Mouse (Mus musculus) stomach, postnatal 0 days (tissue): Measurements from ENCODE around the gene Erbb4. TPM values are rescaled to one million over a fixed set of nuclear protein-coding genes. Genes with fewer than 3 reads are reported as not detected.

ENCODE experiments used
- ATAC-seq: fragments of 200-750 bp; cut with Nextera tagmentation; 2 replicates; pipeline ENCODE4 v1.8.0; 2017; ENCODE audit not compliant: low FRiP score, low TSS enrichment
- DNase-seq: peaks from one replicate; pipeline ENCODE4 v3.0.0-alpha.2; 2016; ENCODE audit warnings: low spot score
- H3K27ac ChIP-seq: fragments of 300-500 bp; sonication (generic); replicated peaks from 2 replicates; pipeline ENCODE4 v1.5.1; 2014; ENCODE audit warnings: mild to moderate bottlenecking, control low read depth
- H3K27me3 ChIP-seq: fragments of 300-500 bp; sonication (generic); 2 replicates; pipeline ENCODE4 v1.6.1; 2014; ENCODE audit warnings: low read length; ENCODE audit not compliant: control insufficient read depth, insufficient read depth
- H3K36me3 ChIP-seq: fragments of 300-500 bp; sonication (generic); 2 replicates; pipeline ENCODE4 v1.6.1; 2014; ENCODE audit warnings: low read length, mixed read lengths; ENCODE audit not compliant: control insufficient read depth, insufficient read depth
- H3K4me1 ChIP-seq: fragments of 300-500 bp; sonication (generic); replicated peaks from 2 replicates; pipeline ENCODE4 v1.6.1; 2014; ENCODE audit warnings: antibody characterized with exemption; ENCODE audit not compliant: control insufficient read depth, insufficient read depth
- H3K4me2 ChIP-seq: fragments of 300-500 bp; sonication (generic); replicated peaks from 2 replicates; pipeline ENCODE4 v1.6.1; 2014; ENCODE audit warnings: low read depth, mild to moderate bottlenecking, control low read depth, moderate library complexity
- H3K4me3 ChIP-seq: fragments of 300-500 bp; sonication (generic); 2 replicates; pipeline ENCODE4 v1.5.1; 2014; ENCODE audit warnings: low read depth, low read length, control low read depth
- H3K9ac ChIP-seq: fragments of 300-500 bp; sonication (generic); 2 replicates; pipeline ENCODE4 v1.6.1; 2014; ENCODE audit warnings: mild to moderate bottlenecking, low read length, control low read depth, mixed read lengths
- H3K9me3 ChIP-seq: fragments of 300-500 bp; sonication (generic); 2 replicates; pipeline ENCODE4 v1.6.1; 2016; ENCODE audit warnings: low read length; ENCODE audit not compliant: control insufficient read depth
- CTCF ChIP-seq: IDR thresholded peaks from 2 replicates; pipeline ENCODE4 v1.5.1; 2016; ENCODE audit warnings: antibody characterized with exemption, low read depth, mild to moderate bottlenecking, moderate library complexity
- EP300 ChIP-seq: optimal IDR thresholded peaks from 2 replicates; pipeline ENCODE3; 2016; ENCODE audit warnings: antibody characterized with exemption
- WGBS: fragments of 180-500 bp; shearing (Covaris S2); extraction: QIAGEN DNeasy Blood & Tissue Kit; methylation state at CpG from one replicate; pipeline ENCODE4 v1.1.7; 2014; 5-methylcytosine and 5-hydroxymethylcytosine counted together
- polyA plus RNA-seq: library from polyadenylated mRNA; unstranded; fragments of >200 nt; fragmentation: Nextera tagmentation; extraction: Ambion mirVana; gene quantifications from 2 replicates; pipeline ENCODE4 v1.2.1, GENCODE M21; 2015

Gene Erbb4
- polyA plus RNA-seq, 1 experiment from 2014 or later = not detected

DNA sequence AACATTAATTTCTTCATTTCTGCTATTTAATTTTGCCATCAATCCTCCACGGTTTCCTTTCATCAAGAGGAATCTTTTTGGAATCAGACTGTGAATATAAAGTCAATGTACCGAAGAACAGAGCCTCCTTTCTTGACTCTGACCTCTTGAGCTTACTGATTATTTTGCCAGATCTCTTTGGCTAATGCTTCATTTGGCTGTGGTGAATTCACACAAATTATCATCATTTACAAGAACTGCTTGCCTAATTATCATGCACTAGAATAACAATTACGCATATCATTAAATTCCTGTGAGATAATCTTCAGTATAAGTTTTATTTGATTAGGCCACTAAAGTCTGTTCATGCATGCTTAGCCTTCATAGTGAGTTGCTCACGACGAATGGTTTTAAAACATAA, 345.4 kb downstream of the Erbb4 start:
- H3K4me3 ChIP-seq = no peak overlapping the region
- H3K9me3 ChIP-seq = no peaks in the 10 kb centered on the region
- no peak overlapping the region for H3K4me2 ChIP-seq
- no peak overlapping the region for H3K27ac ChIP-seq
- H3K36me3 ChIP-seq = no peaks in the 10 kb centered on the region
- TF ChIP-seq EP300 = no peak
- TF ChIP-seq CTCF = no peak
- no peak for ATAC-seq
- H3K9ac ChIP-seq = no peak overlapping the region
- no peaks in the 10 kb centered on the region for H3K27me3 ChIP-seq
- WGBS = 88% methylated on average over 5 of the region's 5 CpGs
- DNase-seq = no peak
- no peaks in the 10 kb centered on the region for H3K4me1 ChIP-seq

DNA sequence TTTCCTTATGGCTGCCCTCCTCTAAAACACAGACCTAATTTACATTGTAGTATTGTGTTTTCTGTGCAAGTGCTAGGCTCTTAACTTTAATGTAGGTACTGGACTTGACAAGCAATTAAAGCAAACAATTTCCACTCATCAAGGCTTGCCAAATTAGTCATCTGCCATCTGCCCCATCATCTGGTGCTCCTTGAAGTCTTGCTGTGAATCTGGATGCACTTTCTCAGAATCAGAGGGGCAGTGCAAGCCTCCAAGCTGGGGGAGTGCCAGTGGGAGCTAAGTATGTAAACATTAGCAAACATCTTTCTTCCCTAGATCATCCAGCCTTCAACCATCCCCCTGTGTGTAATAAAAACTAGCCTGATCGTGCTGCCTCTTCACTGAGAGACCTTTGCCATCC, 358.9 kb downstream of the Erbb4 start:
- H3K27me3 ChIP-seq = no peaks in the 10 kb centered on the region
- no peak overlapping the region for H3K9ac ChIP-seq
- H3K4me1 ChIP-seq = no peaks in the 10 kb centered on the region
- H3K36me3 ChIP-seq = no peaks in the 10 kb centered on the region
- no peak for ATAC-seq
- no peak overlapping the region for H3K4me2 ChIP-seq
- no peak for TF ChIP-seq EP300
- TF ChIP-seq CTCF = no peak
- no peak overlapping the region for H3K4me3 ChIP-seq
- no peak for DNase-seq
- 27% methylated on average over 1 of the region's 1 CpGs for WGBS
- H3K27ac ChIP-seq = no peak overlapping the region
- no peaks in the 10 kb centered on the region for H3K9me3 ChIP-seq

DNA sequence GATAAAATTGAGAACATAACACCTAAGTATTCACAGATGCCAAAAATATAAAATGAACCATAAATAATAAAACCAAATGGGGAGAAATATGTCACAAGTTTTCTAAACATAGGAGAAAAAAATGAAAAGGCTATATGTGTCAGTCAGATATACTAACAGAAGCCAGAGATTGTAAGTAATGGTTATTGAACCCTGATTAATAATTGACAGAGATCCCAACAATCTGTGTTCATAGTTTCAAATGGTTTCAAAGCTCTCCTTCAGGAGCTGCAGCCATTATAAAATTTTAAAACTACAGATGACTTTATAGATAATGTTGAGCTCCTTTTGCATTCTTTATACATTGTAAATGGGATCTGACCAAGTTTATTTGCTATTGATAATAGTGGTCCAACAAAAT, 426.4 kb downstream of the Erbb4 start:
- H3K27me3 ChIP-seq = no peaks in the 10 kb centered on the region
- DNase-seq (no peak), ATAC-seq (no peak)
- H3K9me3 ChIP-seq = no peaks in the 10 kb centered on the region
- no peak overlapping the region for H3K9ac ChIP-seq
- H3K36me3 ChIP-seq = no peaks in the 10 kb centered on the region
- H3K4me2 ChIP-seq = no peak overlapping the region
- H3K4me1 ChIP-seq = no peaks in the 10 kb centered on the region
- TF ChIP-seq CTCF (no peak), EP300 (no peak)
- no peak overlapping the region for H3K27ac ChIP-seq
- no peak overlapping the region for H3K4me3 ChIP-seq

DNA sequence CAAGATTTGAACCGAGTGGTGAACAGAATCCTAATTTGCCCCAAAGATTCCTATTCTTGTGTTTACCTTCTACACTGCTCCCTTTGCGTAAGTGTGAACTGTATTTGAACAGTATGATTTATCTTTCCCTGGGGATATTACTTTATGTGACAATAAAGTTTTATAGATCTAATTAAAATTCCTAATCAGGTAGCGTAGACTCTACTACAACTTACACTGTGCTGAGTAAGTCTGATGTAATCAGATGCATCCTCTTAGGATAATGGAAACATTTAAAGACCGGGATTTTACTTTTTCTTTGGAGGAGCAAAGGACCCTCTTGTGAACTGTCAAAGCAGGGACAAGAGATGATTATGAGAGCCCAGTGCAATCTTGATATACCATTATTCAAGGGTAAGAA, 433.2 kb downstream of the Erbb4 start:
- Histone ChIP-seq H3K4me1 (no peaks in the 10 kb centered on the region), H3K36me3 (no peaks in the 10 kb centered on the region), H3K9ac (no peak overlapping the region), H3K4me2 (no peak overlapping the region), H3K4me3 (no peak overlapping the region), H3K27ac (no peak overlapping the region), H3K27me3 (no peaks in the 10 kb centered on the region), H3K9me3 (no peaks in the 10 kb centered on the region)
- 82% methylated on average over 4 of the region's 4 CpGs for whole genome bisulfite sequencing
- ATAC-seq (no peak), DNase-seq (no peak)
- no peak for TF ChIP-seq CTCF
- no peak for TF ChIP-seq EP300

DNA sequence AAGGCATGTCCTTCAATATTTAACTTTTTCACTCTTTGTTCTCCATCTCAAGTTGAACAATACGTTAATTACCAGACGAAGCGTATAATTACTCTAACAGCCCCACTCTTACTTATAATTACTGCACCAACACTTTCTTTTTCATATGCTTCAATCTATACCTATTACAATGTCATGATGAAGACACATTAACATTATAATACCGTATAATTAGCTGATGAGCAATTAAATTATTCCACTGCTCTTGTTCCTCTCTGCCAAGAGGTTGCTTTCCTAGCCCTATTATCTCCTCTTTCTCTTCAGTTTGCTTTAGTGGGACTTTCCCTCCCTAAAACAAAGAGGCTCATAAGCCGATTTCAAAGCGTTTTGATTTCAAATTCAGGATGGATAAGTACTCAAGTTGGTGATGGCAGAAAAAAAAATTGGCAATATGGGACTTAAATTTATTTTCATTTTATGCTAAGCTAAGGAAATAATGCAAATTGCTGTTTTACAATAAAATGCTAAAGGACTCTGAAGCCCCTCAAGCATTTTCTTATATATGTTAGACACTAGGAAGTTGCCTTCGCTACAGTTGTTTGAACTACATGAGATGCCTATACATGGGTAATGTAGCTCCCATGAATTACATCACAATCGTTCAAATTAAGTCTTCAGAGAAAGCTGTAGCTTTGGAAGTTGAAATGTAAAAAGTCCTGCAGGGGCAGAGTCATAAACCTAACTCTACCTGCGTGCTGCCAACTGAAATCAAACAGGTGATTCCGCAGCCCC, 440.8 kb downstream of the Erbb4 start:
- H3K9me3 ChIP-seq = no peaks in the 10 kb centered on the region
- 88% methylated on average over 10 of the region's 10 CpGs for WGBS
- no peak overlapping the region for H3K4me2 ChIP-seq
- no peak overlapping the region for H3K4me3 ChIP-seq
- DNase-seq (no peak), ATAC-seq (no peak)
- H3K4me1 ChIP-seq = no peaks in the 10 kb centered on the region
- TF ChIP-seq CTCF (no peak), EP300 (no peak)
- H3K9ac ChIP-seq = no peak overlapping the region
- no peaks in the 10 kb centered on the region for H3K27me3 ChIP-seq
- no peaks in the 10 kb centered on the region for H3K36me3 ChIP-seq
- H3K27ac ChIP-seq = no peak overlapping the region

DNA sequence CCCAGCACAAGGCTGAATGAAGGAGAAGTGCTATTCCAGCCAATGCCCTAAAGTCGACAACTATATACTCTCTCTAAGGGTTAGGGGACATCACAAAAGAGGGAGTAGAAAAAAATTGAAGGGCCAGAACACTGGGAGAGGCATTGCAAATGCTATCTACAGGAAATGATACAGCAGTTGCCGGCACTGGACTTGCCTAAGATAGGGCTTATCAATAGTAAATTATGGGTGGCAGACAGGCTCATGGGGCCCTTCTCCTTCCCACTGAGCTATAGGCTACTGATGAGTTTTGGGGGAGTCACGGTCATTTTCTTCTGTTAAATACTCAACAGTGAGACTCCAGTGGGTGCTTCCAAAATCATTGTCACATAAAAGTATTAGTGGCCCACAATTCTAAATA, 517.4 kb downstream of the Erbb4 start:
- ATAC-seq (no peak), DNase-seq (no peak)
- TF ChIP-seq CTCF (no peak), EP300 (no peak)
- Histone ChIP-seq H3K27ac (no peak overlapping the region), H3K4me3 (no peak overlapping the region), H3K36me3 (no peaks in the 10 kb centered on the region), H3K4me1 (no peaks in the 10 kb centered on the region), H3K9me3 (no peaks in the 10 kb centered on the region), H3K27me3 (no peaks in the 10 kb centered on the region), H3K4me2 (no peak overlapping the region), H3K9ac (no peak overlapping the region)
- 66% methylated on average over 3 of the region's 3 CpGs for WGBS
